9 mouse cellular contexts compared by ENCODE assay signal in the genomic region with DNA sequence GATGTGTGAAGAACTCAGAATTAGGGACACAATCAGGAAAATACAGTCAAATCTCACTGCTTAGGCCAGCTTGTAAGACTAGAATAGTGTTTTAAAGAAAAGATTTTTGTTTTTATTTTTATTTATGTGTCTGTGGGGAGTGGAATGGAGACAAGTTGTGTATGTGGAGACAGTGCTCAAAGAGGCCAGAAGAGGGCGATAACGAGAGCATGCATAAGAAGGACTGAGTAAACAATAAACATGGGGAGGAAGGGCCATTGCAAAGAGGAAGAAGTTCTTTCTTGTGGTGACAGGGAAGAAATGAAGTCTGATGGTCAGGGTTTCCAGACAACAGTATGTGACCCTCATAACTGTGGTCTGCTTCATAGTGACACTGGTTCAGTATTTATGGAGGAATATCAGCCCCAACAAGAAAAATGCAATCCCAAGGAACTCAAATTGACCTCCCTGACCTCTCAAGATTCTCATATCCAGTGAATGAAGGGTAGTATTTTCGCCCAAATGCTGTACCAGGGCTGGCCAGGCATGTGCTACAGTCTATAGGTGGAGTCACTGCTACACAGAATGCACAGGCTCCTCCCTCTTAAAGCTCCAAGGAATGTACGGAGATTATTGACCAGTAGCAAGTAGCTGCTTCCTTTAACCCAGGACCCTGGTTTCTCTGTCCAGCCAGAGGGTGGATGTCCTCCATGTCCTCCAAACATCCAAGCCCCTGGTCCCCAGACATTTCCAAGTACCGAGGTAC. TPM values are rescaled to one million over a fixed set of nuclear protein-coding genes. Genes with fewer than 3 reads are reported as not detected.
A peak's percentile ranks its signal among the peaks of the same experiment; 100 is the strongest.
DNase-seq lines count a peak whose midpoint lies in the region; ATAC-seq and TF ChIP-seq lines count a peak whose summit lies in the region.
"Had no signal": no experiment of that assay in that cellular context is flagged by ENCODE, and none has a peak within 500 bp of the region (broad histone marks: within the 10 kb centered on the region; RNA-seq: fewer than 3 reads in every experiment).

No protein-coding gene starts in this region.

- 67% methylated on average over 5 of the region's 5 CpGs for WGBS in heart, adult 2 months
- 50% methylated on average over 5 of the region's 5 CpGs for WGBS in liver, postnatal 0 days (ENCODE audit: insufficient replicate concordance)

- H3K9ac ChIP-seq in heart, adult 2 months (ENCODE audit: low read depth, low read length) = no peak overlapping the region
- no peak overlapping the region for H3K9ac ChIP-seq in liver, postnatal 0 days (replicated peaks)

- H3K4me2 ChIP-seq in liver, postnatal 0 days (ENCODE audit: low read depth, low read length) = no peak overlapping the region

- no peak for DNase-seq in heart, adult 2 months
- DNase-seq in heart, postnatal 10 days = no peak
- peak; percentile 37 for DNase-seq in ES-CJ7 (ENCODE audit: low read depth, low spot score)
- peak; percentile 69 for DNase-seq in c-Kit-positive CD71-positive TER-119-positive erythroid progenitor cells, embryonic 14.5 days (ENCODE audit: low spot score)
- no peak for DNase-seq in liver, postnatal 0 days
- no peak for DNase-seq in left cerebral cortex, postnatal 10 days (ENCODE audit: extremely low spot score in 1 of 2, low spot score in 2 of 2)
- no peak for DNase-seq in neural tube, embryonic 10.5 days (ENCODE audit: extremely low spot score, low spot score)
- DNase-seq in spleen, postnatal 14 days (ENCODE audit: low spot score in 2 of 2) = no peak

- no peaks in the 10 kb centered on the region for H3K79me2 ChIP-seq in heart, adult 2 months (replicated peaks; ENCODE audit: control insufficient read depth, insufficient read depth, low read length)

- ATAC-seq in liver, postnatal 0 days = peak; percentile 61; the same call in 1 of the 2 replicates

- intact Hi-C loops in heart, adult 2 months (cut with DNase I) = loop anchor here (5.0 kb wide), 2 partner anchors 55 to 95 kb away; partner anchors contain the start of gene Timp3
- intact Hi-C loops in heart, postnatal 10 days (cut with DNase I) = loop anchor here (5.0 kb wide), 2 partner anchors 55 to 95 kb away; partner anchors contain the start of gene Timp3
- intact Hi-C loops in left cerebral cortex, postnatal 10 days (cut with DNase I) = loop anchor here (10.0 kb wide), 1 partner anchor 98 kb away; no protein-coding TSS in a partner anchor

- TF ChIP-seq EP300 in heart, adult 2 months (IDR thresholded peaks at IDR 0.05; ENCODE audit: insufficient read depth, low read depth, low read length) = no peak
- TF ChIP-seq EP300 in liver, postnatal 0 days (IDR thresholded peaks at IDR 0.05; ENCODE audit: low read depth) = no peak

- no peak overlapping the region for H3K4me3 ChIP-seq in heart, adult 2 months
- H3K4me3 ChIP-seq in liver, postnatal 0 days (ENCODE audit: low read depth, low read length) = no peak overlapping the region
- H3K4me3 ChIP-seq: megakaryocyte, embryonic 14.5 days had no signal

- peak; percentile 77 for TF ChIP-seq CTCF in heart, adult 2 months (IDR thresholded peaks at IDR 0.05)
- TF ChIP-seq CTCF in liver, postnatal 0 days (IDR thresholded peaks at IDR 0.05; ENCODE audit: low read depth) = peak; percentile 81

- no peaks in the 10 kb centered on the region for H3K9me3 ChIP-seq in liver, postnatal 0 days (ENCODE audit: low read length)
- H3K9me3 ChIP-seq: megakaryocyte, embryonic 14.5 days had no signal

- H3K27me3 ChIP-seq in heart, adult 2 months (ENCODE audit: control insufficient read depth, insufficient read depth, low read length) = no peaks in the 10 kb centered on the region
- no peaks in the 10 kb centered on the region for H3K27me3 ChIP-seq in liver, postnatal 0 days (ENCODE audit: insufficient read depth, low read length)
- H3K27me3 ChIP-seq: megakaryocyte, embryonic 14.5 days had no signal

- TF ChIP-seq POLR2A in heart, adult 2 months (IDR thresholded peaks at IDR 0.05; ENCODE audit: insufficient read depth, low read depth, low read length) = no peak

- H3K4me1 ChIP-seq in heart, adult 2 months (ENCODE audit: control insufficient read depth, insufficient read depth, low read length) = peaks cover 5% of the 10 kb centered on the region
- 0 out of 2 replicates have a peak, but pooled peaks cover 3% of the 10 kb centered on the region for H3K4me1 ChIP-seq in liver, postnatal 0 days (ENCODE audit: insufficient read depth)

- no peak overlapping the region for H3K27ac ChIP-seq in heart, adult 2 months
- H3K27ac ChIP-seq in liver, postnatal 0 days (ENCODE audit: low read depth) = no peak overlapping the region

- no peaks in the 10 kb centered on the region for H3K36me3 ChIP-seq in heart, adult 2 months (ENCODE audit: control insufficient read depth, insufficient read depth, low read length)
- no peaks in the 10 kb centered on the region for H3K36me3 ChIP-seq in liver, postnatal 0 days (replicated peaks; ENCODE audit: insufficient read depth, low read length)

RNA-seq across cellular contexts. Expression of gene Timp3, which starts 56.8 kb away (rescaled TPM):
- total RNA-seq in heart, adult 2 months (2021) = 100 to 1,000 TPM; 154 to 174 TPM
- 80.2 and 114 TPM in 2 replicates for polyA plus RNA-seq in heart, adult 2 months (2012; rRNA removed)
- total RNA-seq in heart, postnatal 10 days (2021) = 100 to 1,000 TPM; 112 to 223 TPM
- 6.4 and 7.9 TPM in 2 replicates for polyA plus RNA-seq in liver, postnatal 0 days (2015; fragmentation: Nextera tagmentation; extraction: Ambion mirVana)
- 10 to 100 TPM; 45.8 to 47.4 TPM for total RNA-seq in left cerebral cortex, postnatal 10 days (2021)

Comparison
In these comparisons a context has a peak if more than half of its experiments do, and no peak if none do; other contexts are left out.
1. DNase-seq: peak in ES-CJ7 (single experiment) and c-Kit-positive CD71-positive TER-119-positive erythroid progenitor cells, embryonic 14.5 days (single experiment); none in heart, adult 2 months (0 of 2), heart, postnatal 10 days (0 of 2), liver, postnatal 0 days (single experiment), left cerebral cortex, postnatal 10 days (0 of 2), neural tube, embryonic 10.5 days (single experiment) and spleen, postnatal 14 days (0 of 2).